Mouse (Mus musculus): Measurements from ENCODE around the gene Agps. TPM values are rescaled to one million over a fixed set of nuclear protein-coding genes. Genes with fewer than 3 reads are reported as not detected.

The Agps gene
- polyA plus RNA-seq, 1 experiment from 2014 or later, result 24.7 TPM

DNA sequence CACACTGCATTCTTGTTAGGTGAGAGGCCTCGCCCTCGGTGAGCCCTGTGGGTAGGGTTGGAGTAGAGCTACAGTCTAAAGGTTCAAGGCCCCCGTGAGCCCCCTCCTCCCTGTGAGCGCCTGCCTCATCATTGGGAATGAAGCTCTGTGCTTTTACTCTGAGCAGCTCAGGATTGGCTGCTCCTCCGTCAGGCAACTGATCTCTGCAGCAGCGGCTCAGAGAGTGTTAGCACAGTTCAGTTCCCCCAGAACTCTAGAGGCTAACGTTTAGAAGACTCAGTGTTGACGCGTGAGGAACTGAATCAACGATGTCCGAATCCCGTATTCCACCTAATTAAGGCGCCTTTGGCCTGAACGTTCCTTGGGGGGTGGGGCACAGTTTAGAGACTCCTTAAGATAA is 123.7 kb downstream of the Agps start:
- 32% methylated on average over 14 of the region's 14 CpGs for WGBS
- no peaks in the 10 kb centered on the region for H3K36me3 ChIP-seq (ENCODE audit: control insufficient read depth, insufficient read depth)
- H3K4me1 ChIP-seq (ENCODE audit: control insufficient read depth, insufficient read depth, low read length), result peaks cover 20% of the 10 kb centered on the region
- no peak overlapping the region for H3K4me3 ChIP-seq (ENCODE audit: low read length)
- H3K9me3 ChIP-seq (replicated peaks; ENCODE audit: control insufficient read depth, low read length), result no peaks in the 10 kb centered on the region
- no peak overlapping the region for H3K9ac ChIP-seq (ENCODE audit: low read length)
- H3K4me2 ChIP-seq (ENCODE audit: low read depth, low read length), result no peak overlapping the region
- no peaks in the 10 kb centered on the region for H3K27me3 ChIP-seq (ENCODE audit: control insufficient read depth, insufficient read depth, low read length)
- no peak for ATAC-seq (replicated peaks; ENCODE audit: extremely low read depth, insufficient read depth, low FRiP score)
- H3K27ac ChIP-seq (ENCODE audit: low read length), result no peak overlapping the region

DNA sequence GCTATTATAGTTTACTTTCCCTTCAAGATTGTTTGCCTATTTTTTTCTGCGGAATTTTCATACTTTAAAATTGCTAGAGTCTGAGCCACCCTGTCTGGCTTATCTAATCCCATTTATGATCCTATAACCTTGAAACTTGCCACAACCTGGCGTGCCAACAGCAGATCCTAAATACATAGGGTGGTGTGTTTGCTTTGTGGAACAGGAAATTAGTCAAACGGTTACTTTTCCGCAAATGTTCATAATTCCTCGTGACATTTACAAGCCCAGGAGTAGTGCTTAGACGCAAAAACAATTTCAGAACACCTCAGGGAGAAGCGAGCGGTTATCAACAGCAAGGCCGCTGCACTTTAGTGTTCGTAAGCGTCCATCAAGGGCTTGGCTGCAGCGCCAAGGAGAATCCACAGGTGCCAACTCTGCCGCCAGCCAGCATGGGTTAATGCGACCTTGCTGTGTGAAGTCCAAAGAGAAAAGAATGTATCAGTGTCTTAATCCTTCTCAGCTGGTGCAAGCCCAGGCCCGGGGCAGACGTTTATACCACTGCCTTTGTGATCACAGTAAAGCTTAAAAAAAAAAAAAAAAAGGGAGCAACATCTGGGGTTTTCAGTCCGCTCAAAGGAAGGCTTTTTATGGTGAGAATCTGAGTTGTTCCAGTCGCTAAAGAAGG is 127.3 kb downstream of the Agps start:
- Histone ChIP-seq H3K4me3 (ENCODE audit: low read length) (no peak overlapping the region), H3K27me3 (ENCODE audit: control insufficient read depth, insufficient read depth, low read length) (no peaks in the 10 kb centered on the region), H3K4me1 (ENCODE audit: control insufficient read depth, insufficient read depth, low read length) (peaks cover 26% of the 10 kb centered on the region), H3K27ac (ENCODE audit: low read length) (peak overlapping the region; percentile 64), H3K9ac (ENCODE audit: low read length) (peak overlapping the region; percentile 26), H3K9me3 (replicated peaks; ENCODE audit: control insufficient read depth, low read length) (no peaks in the 10 kb centered on the region), H3K4me2 (ENCODE audit: low read depth, low read length) (peak overlapping the region; percentile 36), H3K36me3 (ENCODE audit: control insufficient read depth, insufficient read depth) (no peaks in the 10 kb centered on the region)
- 24% methylated on average over 18 of the region's 18 CpGs for WGBS
- ATAC-seq (replicated peaks; ENCODE audit: extremely low read depth, insufficient read depth, low FRiP score), result 0 out of 2 replicates have a peak, but pooled peaks have one; percentile 16

DNA sequence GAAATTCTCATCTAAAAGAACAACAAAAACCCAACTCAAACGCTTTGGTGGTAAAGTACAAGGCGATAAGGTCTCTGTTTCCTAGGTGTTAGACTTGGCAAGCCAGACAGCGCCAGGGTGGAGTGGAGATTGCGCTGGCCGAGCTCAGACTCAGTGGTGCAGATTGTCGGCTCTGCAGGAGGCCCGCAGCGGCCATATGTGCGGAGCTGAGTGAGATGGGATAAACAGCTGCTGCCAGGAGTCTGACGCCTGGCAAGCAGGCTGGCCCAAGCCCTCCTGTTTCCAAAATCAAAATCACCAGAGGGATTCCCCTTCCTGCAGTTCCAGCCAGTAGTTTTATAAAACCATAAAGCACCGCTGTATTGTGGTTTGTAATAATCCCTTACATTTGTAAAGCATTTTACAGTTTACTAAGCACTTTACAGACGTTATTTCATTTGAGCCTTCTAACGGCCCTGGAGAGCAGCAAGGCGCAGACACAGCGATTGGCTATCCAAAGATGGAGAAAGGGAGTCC is 127.9 kb downstream of the Agps start:
- H3K9me3 ChIP-seq (replicated peaks; ENCODE audit: control insufficient read depth, low read length), result no peaks in the 10 kb centered on the region
- H3K36me3 ChIP-seq (ENCODE audit: control insufficient read depth, insufficient read depth), result no peaks in the 10 kb centered on the region
- H3K4me3 ChIP-seq (ENCODE audit: low read length), result no peak overlapping the region
- no peaks in the 10 kb centered on the region for H3K27me3 ChIP-seq (ENCODE audit: control insufficient read depth, insufficient read depth, low read length)
- peak overlapping the region; percentile 64 for H3K27ac ChIP-seq (ENCODE audit: low read length)
- H3K4me2 ChIP-seq (ENCODE audit: low read depth, low read length), result peak overlapping the region; percentile 36
- peaks cover 32% of the 10 kb centered on the region for H3K4me1 ChIP-seq (ENCODE audit: control insufficient read depth, insufficient read depth, low read length)
- peak overlapping the region; percentile 26; the same call in 1 of the 2 replicates for H3K9ac ChIP-seq (ENCODE audit: low read length)
- WGBS, result 15% methylated on average over 15 of the region's 15 CpGs
- peak; percentile 43; the same call in 1 of the 2 replicates for ATAC-seq (replicated peaks; ENCODE audit: extremely low read depth, insufficient read depth, low FRiP score)

DNA sequence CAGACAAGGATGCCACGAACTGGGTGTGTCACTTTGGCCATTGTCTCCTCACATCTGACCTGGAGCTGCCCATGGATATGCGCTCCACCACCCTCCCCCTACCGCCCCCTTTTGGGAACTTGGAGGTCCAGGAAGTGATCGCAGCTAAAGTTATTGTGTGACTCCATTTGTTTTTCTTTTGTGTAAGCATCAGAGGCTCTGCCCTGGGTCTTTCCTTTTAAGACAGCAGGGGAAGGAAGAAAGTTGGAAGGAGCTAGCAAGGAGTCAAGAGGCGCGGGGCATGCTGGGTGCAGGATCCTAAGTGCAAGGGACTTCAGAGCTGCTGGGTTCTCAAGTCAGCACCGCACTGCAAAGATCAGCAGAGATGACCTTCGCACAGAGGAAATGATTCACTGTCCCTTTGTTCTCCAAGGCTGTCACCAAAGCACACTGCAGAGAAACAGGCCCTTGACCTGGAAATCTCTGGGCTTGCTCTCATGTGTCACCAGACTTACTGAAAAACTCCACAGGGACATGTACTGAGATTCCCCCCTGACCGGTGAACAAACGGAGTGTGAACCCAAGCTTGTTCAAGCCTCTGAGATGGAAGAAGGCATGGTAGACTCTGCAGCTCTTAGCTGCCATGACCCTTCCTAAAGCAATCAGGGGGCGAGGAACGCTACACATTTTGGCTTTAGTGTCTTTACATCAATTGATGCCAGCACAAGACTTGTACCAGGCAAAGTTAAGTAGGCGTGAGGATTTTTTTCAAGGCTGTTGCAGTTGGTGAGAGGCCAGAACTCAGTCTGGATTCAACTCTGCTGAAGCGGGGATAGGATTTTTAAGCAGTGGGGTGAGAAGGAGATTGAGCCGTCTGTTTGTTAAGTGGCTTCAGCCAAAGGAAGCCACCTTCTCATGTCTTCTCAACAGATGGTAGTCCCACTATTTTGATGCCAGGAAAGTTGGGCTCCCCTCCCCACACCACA is 128.7 kb downstream of the Agps start:
- Histone ChIP-seq H3K27me3 (ENCODE audit: control insufficient read depth, insufficient read depth, low read length) (no peaks in the 10 kb centered on the region), H3K9ac (ENCODE audit: low read length) (no peak overlapping the region), H3K4me2 (ENCODE audit: low read depth, low read length) (peak overlapping the region; percentile 36; the same call in 1 of the 2 replicates), H3K4me3 (ENCODE audit: low read length) (no peak overlapping the region), H3K36me3 (ENCODE audit: control insufficient read depth, insufficient read depth) (no peaks in the 10 kb centered on the region), H3K9me3 (replicated peaks; ENCODE audit: control insufficient read depth, low read length) (no peaks in the 10 kb centered on the region), H3K4me1 (ENCODE audit: control insufficient read depth, insufficient read depth, low read length) (peaks cover 32% of the 10 kb centered on the region), H3K27ac (ENCODE audit: low read length) (peak overlapping the region; percentile 64)
- peak; percentile 34; the same call in 1 of the 2 replicates for ATAC-seq (replicated peaks; ENCODE audit: extremely low read depth, insufficient read depth, low FRiP score)
- WGBS, result 42% methylated on average over 15 of the region's 15 CpGs

DNA sequence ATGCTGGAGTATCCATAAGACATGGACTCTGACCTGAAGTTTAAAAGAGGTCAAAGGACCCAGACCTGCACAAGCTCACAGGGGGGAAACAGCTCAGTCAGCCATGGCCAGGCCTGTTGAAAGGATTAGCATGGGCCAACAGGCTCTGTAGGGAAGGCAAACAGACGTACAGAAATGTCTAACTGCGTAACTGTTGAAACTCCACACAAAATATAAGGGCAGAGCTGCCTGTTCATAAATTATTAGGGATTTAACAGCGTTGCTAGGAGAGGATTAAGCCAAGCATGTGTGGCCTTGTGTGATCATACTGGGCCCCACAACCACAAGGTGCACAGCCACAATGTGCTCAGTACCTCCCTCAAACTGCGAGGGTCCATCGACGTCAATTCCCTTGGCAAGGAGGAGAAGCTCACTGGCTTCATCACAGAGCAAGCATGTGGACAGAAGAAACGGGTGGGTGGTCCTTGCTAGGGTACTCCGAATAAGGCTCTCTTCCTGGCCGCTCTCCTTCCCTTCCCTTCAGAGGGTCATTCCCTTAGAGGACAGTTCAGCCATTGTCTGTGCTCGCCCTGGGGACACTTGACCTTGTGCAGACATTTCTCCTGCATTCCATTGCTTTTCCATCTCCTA is 131.3 kb downstream of the Agps start:
- 76% methylated on average over 10 of the region's 10 CpGs for WGBS
- Histone ChIP-seq H3K4me3 (ENCODE audit: low read length) (no peak overlapping the region), H3K9me3 (replicated peaks; ENCODE audit: control insufficient read depth, low read length) (no peaks in the 10 kb centered on the region), H3K9ac (ENCODE audit: low read length) (no peak overlapping the region), H3K36me3 (ENCODE audit: control insufficient read depth, insufficient read depth) (no peaks in the 10 kb centered on the region), H3K4me1 (ENCODE audit: control insufficient read depth, insufficient read depth, low read length) (peaks cover 29% of the 10 kb centered on the region), H3K4me2 (ENCODE audit: low read depth, low read length) (no peak overlapping the region), H3K27ac (ENCODE audit: low read length) (no peak overlapping the region), H3K27me3 (ENCODE audit: control insufficient read depth, insufficient read depth, low read length) (no peaks in the 10 kb centered on the region)
- ATAC-seq (replicated peaks; ENCODE audit: extremely low read depth, insufficient read depth, low FRiP score), result no peak

DNA sequence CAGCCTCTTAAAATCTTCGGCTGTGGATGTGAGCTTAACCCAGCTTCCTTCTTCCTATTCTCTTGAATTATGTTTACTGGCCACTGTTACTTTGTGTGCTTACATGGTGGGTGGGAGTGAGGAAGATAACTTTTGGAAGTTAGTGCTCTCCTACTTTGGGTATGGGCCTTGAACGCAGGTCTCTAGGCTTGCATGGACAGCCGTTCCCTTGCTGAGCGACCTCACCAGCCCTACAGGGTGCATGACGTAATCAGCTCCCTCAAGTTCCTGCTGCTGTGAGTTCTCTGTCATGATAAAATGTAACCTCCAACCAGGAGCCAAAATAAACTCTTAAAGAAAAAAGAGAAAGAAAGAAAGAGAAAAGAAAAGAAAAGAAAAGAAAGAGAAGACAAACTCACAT is 132.1 kb downstream of the Agps start:
- no peak overlapping the region for H3K27ac ChIP-seq (ENCODE audit: low read length)
- peak overlapping the region; percentile 44 for H3K9ac ChIP-seq (ENCODE audit: low read length)
- H3K4me3 ChIP-seq (ENCODE audit: low read length), result peak overlapping the region; percentile 35
- H3K36me3 ChIP-seq (ENCODE audit: control insufficient read depth, insufficient read depth), result no peaks in the 10 kb centered on the region
- peaks cover 26% of the 10 kb centered on the region for H3K4me1 ChIP-seq (ENCODE audit: control insufficient read depth, insufficient read depth, low read length)
- H3K4me2 ChIP-seq (ENCODE audit: low read depth, low read length), result peak overlapping the region; percentile 57
- H3K27me3 ChIP-seq (ENCODE audit: control insufficient read depth, insufficient read depth, low read length), result no peaks in the 10 kb centered on the region
- no peak for ATAC-seq (replicated peaks; ENCODE audit: extremely low read depth, insufficient read depth, low FRiP score)
- WGBS, result 51% methylated on average over 5 of the region's 5 CpGs
- H3K9me3 ChIP-seq (replicated peaks; ENCODE audit: control insufficient read depth, low read length), result no peaks in the 10 kb centered on the region

DNA sequence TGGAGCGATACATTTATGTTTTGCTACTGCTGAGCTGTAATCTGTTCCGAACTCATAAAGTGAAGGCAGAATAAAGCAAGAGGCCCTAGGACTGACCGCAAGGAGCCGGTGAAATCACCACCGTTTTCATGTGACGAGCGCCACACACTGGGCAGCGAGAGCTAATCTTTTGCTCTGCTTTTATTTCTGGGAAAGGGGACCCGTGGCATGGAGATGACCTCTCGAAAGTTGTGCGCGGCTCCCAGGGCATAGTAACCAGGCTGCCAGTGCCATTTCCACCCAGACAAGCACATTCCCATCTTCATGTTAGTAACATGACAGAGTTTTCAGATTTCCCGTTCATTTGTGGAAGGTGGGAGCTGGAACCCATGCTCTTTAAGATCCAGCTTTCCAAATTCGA is 132.5 kb downstream of the Agps start:
- peak overlapping the region; percentile 57 for H3K4me2 ChIP-seq (ENCODE audit: low read depth, low read length)
- H3K4me3 ChIP-seq (ENCODE audit: low read length), result peak overlapping the region; percentile 35
- peak; percentile 47; the same call in 1 of the 2 replicates for ATAC-seq (replicated peaks; ENCODE audit: extremely low read depth, insufficient read depth, low FRiP score)
- WGBS, result 8% methylated on average over 14 of the region's 14 CpGs
- H3K27me3 ChIP-seq (ENCODE audit: control insufficient read depth, insufficient read depth, low read length), result no peaks in the 10 kb centered on the region
- H3K27ac ChIP-seq (ENCODE audit: low read length), result peak overlapping the region; percentile 15
- H3K4me1 ChIP-seq (ENCODE audit: control insufficient read depth, insufficient read depth, low read length), result peaks cover 22% of the 10 kb centered on the region
- H3K9ac ChIP-seq (ENCODE audit: low read length), result peak overlapping the region; percentile 44
- no peaks in the 10 kb centered on the region for H3K9me3 ChIP-seq (replicated peaks; ENCODE audit: control insufficient read depth, low read length)
- H3K36me3 ChIP-seq (ENCODE audit: control insufficient read depth, insufficient read depth), result no peaks in the 10 kb centered on the region

DNA sequence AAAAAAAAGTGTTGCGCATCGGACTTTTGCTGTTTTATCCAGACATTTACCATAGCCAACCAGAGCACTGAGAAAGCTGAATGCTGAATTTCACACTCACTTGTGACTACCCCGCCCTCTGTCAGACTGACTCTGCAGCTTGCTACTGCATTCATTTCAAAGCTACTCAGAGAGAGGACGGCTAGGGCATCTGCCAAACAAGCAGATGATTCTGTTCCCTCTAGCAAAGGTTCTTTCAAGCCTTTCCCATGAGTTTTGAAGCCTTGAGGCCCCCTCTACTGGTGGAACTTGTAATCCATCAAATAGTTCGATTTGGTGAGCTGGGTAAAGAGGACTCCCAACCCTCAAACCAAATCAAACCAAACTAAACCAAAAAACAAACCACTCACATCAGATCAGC is 133.0 kb downstream of the Agps start:
- H3K9me3 ChIP-seq (replicated peaks; ENCODE audit: control insufficient read depth, low read length), result no peaks in the 10 kb centered on the region
- H3K27ac ChIP-seq (ENCODE audit: low read length), result peak overlapping the region; percentile 15; the same call in 1 of the 2 replicates
- peak; percentile 61 for ATAC-seq (replicated peaks; ENCODE audit: extremely low read depth, insufficient read depth, low FRiP score)
- H3K4me3 ChIP-seq (ENCODE audit: low read length), result peak overlapping the region; percentile 35
- peak overlapping the region; percentile 57 for H3K4me2 ChIP-seq (ENCODE audit: low read depth, low read length)
- H3K36me3 ChIP-seq (ENCODE audit: control insufficient read depth, insufficient read depth), result no peaks in the 10 kb centered on the region
- peak overlapping the region; percentile 44 for H3K9ac ChIP-seq (ENCODE audit: low read length)
- peaks cover 17% of the 10 kb centered on the region for H3K4me1 ChIP-seq (ENCODE audit: control insufficient read depth, insufficient read depth, low read length)
- H3K27me3 ChIP-seq (ENCODE audit: control insufficient read depth, insufficient read depth, low read length), result no peaks in the 10 kb centered on the region
- WGBS, result 18% methylated on average over 5 of the region's 5 CpGs

All from heart, embryonic 16.5 days (tissue).